Mouse (Mus musculus): ENCODE data around the gene Irs3.
"Not testable (repeated sequence)": the region's sequence is repeated elsewhere in the genome, so short reads cannot be mapped to it uniquely, and the experiment has no call there.

Irs3 gene

DNA sequence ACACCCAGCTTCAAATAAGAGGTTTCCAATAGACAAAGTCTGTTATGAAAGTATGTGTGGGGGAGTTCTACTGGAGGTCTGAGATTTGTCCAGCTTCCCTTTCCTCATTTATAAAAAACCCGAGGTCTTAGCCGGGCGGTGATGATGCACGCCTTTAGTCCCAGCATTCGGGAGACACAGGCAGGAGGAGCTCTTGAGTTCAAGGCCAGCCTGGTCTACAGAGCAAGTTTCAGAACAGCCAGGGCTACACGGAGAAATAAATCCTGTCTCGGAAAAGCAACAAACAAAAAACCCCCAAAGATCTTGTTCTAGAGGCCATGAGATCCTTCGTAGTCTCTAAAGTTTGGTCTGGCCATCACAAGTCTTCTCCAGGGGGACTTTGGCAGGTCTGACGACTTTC, 17.5 kb downstream of the Irs3 start:
- DNase-seq (ENCODE audit: low spot score in 2 of 2): no peak

DNA sequence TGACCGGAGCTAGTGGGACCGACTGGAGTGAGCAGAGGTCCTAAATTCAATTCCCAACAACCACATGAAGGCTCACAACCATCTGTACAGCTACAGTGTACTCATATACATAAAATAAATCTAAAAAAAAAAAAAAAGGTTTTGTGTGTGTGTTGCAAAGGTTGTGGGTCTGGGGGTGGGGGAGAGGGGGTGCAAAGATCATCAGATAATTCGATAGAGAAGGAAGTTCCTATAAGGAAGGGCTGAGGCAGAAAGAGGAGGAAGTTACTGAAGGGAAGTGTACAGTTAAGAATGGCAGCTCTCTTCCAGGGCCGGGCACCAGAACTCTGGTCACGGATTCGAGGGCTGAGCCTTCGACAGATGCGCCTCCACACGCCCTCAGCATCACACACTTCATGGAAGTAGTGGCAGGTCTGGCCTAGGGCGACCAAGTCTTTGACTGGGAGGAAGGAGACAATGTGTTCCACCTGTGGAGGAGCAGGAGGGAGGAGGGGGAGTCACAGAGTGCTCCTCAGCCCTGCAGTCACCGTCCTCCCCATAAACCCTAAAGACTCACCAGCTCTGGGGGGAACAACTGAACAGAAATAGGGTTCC, 21.5 kb downstream of the Irs3 start:
- no peak for DNase-seq (ENCODE audit: low spot score in 2 of 2)

DNA sequence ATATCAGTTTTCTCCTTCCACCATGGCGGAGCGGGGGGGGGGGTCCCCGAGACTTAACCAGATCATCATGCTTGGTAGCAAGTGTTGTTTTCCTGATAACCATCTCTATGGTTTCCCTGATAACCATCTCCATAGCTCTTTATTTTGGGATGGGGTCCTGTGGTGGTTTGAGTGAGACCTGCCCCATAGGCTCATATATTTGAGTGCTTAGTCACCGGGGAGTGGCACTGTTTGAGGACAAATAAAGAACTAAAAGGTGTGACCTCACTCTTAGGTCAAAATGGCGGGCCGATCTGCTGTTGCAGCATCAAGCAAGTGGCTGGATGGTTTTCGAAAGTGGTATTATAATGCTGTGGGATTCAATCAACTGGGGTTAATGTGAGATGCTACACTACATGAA, 30.2 kb downstream of the Irs3 start:
- DNase-seq (ENCODE audit: low spot score in 2 of 2): no peak

DNA sequence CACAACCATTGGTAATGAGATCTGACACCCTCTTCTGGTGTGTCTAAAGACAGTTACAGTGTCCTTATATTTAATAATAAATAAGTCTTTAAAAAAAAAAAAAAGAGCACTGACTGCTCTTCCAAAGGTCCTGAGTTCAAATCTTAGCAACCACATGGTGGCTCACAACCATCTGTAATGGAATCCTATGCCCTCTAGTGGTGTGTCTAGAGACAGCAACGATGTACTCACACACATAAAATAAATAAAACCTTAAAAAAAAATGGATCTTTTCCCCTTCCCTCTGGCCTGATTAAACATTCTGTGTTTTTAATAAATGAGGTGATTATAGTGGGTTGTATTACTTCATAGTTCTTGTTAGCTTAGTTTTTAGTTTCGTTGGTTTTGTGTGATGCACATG, 30.6 kb downstream of the Irs3 start:
- not testable (repeated sequence) for DNase-seq (ENCODE audit: low spot score in 2 of 2)

DNA sequence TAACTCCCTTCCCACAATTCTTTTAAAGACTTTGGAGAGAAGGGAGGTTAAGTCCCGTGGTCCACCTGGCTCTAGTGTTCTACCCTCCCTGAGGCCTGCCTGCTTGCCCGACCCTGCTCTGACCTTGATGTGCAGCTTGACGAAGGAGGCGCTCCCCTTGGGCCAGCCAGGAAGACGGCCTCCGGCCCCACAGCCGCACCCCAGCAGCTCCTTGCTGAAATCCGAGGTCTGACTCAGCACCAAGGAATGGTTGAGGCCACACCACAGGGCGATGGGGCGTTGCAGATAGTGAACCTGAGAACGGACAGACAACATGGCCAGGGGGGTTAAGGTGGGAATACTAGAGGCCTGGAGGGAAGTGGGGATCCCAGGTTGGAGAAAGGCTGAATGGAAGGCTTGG, 32.0 kb downstream of the Irs3 start, which contains the start of gene Pcolce:
Gene Pcolce, minus strand, starts transcription at position 235 of the 400 bp plus-strand sequence.
- no peak for DNase-seq (ENCODE audit: low spot score in 2 of 2)

DNA sequence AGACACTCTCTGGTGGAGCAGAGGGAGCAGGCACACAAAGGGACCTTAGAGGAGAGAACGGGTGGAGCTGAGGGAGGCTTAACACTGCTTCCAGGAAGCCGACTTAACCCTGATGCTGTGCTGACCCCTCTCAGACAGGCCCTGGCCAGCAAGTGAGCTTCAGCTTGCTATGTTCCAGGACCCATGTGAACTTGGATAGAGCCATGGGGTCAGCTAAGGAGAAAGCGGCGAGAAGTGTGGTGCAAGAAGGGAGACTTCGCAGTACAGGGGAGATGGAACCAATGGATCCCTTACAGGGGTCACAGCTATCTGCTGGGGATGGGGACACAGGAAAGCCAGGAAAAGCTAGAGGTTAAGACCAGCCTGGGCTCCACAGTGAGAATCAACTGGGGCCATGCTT, 32.4 kb downstream of the Irs3 start:
- DNase-seq (ENCODE audit: low spot score in 2 of 2): no peak

DNA sequence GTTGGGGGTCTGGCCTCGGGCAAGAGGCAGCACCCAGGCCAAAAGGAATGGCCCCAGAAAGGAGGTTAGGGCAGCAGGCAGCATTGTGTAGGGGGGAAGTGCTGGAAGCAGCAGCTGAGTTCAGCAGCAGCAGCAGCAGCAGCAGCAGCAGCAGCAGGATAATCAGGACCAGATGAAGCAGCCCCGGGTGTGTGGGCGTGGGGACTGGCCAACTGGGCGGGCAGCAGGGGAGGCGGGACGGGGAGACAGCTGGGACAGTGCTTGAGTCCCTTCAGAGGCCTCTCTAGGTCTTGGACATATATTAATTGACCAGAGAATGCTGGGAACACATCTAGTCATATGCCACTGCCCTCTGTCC, 34.3 kb downstream of the Irs3 start:
- no peak for DNase-seq (ENCODE audit: low spot score in 2 of 2)

DNA sequence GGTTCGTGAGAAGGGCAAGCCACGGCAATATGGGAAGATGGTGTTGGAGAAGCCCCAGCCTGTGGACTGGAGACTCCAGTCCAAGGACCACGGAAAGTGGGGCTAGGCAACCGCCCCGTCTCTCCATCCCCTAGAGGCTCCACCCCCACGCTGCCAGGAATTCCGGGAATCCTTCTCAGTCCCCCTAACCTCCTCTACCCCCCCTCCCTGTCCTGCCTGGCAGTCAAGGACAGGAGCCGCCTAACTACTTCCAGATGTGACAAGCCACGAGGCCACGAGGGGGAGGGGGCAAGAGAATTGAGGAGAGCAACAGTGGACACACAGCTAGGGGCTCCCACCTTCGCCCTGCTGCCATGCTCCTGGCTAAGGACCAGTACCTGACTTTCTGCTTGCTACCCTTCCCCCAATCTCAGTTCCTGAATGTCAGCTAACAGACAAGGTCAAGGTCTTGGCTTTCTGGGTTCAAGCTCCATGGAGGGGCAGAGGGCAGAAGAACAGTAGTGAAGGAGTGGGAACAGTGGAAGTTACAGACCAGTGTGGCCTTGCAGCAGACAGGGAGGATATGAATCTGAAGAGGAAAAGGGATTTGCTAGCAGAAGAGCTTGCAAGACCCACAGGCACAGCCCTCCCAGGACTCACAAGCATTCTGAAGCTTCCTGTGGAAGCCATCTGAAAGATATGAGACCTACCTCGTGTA, 34.8 kb downstream of the Irs3 start:
- no peak for DNase-seq (ENCODE audit: low spot score in 2 of 2)

DNA sequence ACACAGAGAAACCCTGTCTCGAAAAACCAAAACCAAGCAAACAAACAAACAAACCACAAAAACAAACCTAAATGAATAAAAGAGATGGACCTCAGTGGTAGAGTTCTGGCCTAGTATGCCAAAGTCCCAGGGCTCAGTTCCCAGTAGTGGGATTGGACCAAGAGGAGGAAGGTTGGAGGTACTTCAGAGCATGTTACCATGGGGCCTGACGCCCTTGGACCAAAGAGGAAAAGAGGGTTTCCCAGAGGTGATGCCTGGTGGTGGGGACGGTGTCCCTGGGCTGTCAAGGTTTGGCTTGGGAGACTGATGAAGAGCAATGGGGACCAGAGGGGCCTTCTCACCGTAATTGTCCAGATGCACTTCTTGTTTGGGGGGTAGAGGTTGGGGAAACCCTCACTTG, 35.5 kb downstream of the Irs3 start:
- no peak for DNase-seq (ENCODE audit: low spot score in 2 of 2)

DNA sequence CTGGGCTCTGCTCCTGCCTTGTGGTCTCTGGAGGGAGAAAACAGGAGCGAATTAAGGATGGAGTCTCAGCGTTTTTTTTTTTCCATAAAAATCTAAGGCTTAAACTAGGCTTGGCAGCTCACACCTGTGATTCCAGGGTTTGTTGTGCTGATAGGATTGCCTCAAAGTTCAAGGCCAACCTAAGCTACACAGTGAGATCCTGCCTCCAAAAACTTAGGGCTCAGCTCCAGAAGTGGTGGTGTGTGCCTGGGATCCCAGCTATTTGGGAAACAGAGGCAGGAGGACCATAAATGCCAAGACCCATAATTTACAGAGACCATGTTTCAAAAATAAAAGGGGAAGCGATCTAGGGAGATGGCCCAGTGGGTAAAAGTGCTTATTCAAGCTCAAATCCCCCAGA, 36.2 kb downstream of the Irs3 start:
- no peak for DNase-seq (ENCODE audit: low spot score in 2 of 2)

DNA sequence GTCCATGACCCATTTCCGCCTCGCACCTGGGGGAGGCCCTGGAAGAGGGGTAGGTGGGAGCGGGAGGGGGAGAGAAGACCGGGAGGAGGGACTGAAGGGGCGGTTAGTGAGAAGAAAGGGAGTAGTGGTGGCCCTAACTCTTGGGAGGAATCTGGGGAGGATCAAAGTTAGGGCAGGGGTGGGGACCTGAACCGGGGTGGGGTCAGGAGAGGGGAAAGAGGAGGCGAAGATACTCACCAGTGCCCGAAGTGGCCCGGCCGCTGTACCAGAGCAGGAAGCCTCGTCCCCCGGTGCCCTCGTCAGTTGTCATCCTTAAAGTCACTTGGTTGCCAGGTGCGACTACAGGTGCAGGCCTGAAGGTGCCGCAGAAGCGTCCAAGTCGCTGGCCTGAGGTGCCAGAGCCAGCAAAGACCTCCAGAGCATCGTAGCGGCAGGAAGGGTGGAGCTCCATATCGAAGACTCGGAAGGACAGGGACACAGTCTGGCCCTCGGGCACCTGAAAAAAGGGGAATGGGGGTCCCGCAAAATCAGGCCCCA, 36.8 kb downstream of the Irs3 start:
- no peak for DNase-seq (ENCODE audit: low spot score in 2 of 2)

DNA sequence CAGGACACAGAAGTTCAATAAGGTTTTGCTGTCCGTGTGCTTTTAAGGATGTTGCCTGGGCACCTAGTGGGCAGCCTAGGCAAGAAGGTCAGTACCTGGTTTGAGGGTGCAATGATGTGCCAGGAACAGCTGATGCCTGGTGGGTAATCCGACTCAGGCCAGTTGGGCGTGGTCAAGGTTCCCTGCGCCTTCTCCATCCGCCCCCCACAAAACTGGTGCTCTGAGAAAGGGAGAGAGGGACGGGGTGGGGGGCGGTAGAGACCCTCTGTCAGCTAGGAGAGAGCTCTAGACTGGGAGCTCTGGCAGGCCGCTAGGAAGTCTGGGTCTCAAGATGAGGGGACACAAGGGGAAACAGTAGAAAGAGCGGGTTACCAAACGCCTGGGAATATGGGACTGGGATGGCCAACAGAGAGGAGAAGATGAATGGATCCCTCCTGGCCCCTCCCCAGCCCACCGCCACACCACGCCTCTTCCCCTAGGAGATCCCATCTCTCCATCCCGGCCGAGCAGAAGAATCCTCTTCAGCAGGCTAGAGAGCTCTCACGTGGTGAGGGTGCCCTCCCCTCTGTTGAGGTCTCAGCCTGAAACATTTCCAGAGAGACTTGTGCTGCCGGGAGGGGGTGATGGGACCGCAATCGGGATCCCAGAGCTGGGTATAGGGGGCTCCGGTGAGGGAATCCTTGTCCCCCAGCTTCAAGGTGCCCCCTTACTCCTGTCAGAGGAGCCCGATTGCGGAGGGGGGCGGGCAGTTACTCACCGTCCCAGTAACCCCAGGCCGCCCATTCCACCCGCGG, 37.5 kb downstream of the Irs3 start:
- DNase-seq (ENCODE audit: low spot score in 2 of 2): no peak

DNA sequence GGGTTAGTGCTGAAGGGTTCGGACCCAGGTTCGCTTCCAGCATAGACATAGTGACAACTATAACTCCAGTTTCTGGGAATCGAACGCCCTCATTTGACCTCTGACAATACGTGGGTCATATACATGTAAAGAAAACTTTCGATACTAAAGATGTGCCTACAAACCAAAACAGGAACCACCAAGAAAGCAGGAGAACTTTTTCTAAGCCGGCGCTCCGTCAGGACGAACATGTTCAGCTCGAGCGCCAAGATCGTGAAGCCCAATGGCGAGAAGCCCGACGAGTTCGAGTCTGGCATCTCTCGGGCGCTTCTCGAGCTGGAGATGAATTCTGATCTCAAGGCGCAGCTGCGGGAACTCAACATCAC, 44.2 kb downstream of the Irs3 start:
- DNase-seq (ENCODE audit: low spot score in 2 of 2): peak; percentile 45 to 51

DNA sequence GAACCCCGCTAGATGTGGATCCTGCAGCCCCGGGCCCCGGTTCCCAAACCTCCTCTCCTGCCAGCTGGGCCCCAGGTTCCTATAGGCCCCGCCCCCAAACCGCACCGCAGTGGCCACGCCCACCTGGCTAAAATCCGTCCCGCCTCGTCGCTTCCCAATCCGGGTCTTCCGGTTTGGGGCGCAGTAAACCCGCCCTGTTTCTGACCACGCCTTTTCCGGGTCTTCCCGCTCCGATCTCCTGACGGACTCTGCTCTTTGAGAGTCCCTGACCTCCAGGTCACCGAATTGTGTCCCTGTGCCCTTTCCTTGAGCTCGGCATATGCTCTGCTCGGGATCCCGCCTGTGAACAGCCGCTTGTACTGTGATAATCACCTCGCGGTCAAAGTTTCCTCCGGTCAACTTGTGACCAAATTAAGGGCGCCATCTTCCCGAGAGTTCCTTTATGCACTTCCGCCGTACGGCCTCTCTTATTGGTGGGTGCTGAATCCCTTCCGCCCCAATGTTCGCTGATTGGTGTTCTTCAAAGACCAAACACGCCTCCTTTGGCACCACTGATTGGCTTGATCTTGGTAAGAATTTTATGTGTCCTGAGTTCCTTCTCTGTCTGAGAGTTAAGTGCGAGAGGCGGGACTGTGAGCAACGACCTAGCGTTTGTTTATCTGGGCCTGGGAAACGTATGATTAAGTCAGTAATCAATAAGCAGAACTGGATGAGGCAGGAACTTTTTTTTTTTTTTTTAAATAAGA, 44.7 kb downstream of the Irs3 start, which contains the start of gene Mospd3:
Gene Mospd3, minus strand, starts transcription at position 440 of the 746 bp plus-strand sequence.
- DNase-seq (ENCODE audit: low spot score in 2 of 2): peak; percentile 97 to 98

DNA sequence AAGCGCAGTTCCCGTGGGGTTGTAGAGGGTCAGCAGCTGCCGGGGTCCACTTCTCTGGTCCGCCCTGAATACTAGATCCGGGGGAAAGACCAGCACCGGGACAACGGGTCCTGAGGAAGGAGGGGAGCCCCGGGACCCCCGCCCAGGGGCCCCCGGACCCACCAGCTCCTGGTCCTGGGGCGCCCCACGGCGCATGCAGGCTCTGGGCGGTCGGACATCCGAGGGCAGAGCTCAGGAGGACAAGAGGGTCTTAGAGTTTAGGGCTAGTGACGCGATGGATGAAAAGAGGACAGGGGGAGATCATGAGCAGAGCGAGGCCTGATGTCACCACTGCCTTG, 45.3 kb downstream of the Irs3 start:
- DNase-seq (ENCODE audit: low spot score in 2 of 2): no peak

DNA sequence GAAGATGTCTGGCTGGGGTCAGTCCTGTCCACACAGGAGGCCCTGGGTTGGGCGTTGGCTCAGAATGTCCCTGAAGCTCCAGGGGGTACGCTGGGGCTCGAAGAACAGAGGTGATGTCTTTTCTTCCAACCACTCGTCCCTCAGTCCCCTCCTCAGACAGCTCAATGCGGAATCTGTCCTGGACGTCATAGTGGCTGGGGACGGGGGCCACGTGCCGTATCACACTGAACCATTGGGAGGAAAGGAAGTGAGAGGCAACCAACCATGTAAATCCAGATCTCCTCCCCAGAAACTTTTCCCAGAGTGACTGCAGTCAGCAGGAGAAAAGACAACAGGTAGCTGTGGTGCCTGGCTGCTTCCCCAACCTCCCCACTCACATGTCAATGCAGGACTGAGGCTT, 45.9 kb downstream of the Irs3 start:
- no peak for DNase-seq (ENCODE audit: low spot score in 2 of 2)

DNA sequence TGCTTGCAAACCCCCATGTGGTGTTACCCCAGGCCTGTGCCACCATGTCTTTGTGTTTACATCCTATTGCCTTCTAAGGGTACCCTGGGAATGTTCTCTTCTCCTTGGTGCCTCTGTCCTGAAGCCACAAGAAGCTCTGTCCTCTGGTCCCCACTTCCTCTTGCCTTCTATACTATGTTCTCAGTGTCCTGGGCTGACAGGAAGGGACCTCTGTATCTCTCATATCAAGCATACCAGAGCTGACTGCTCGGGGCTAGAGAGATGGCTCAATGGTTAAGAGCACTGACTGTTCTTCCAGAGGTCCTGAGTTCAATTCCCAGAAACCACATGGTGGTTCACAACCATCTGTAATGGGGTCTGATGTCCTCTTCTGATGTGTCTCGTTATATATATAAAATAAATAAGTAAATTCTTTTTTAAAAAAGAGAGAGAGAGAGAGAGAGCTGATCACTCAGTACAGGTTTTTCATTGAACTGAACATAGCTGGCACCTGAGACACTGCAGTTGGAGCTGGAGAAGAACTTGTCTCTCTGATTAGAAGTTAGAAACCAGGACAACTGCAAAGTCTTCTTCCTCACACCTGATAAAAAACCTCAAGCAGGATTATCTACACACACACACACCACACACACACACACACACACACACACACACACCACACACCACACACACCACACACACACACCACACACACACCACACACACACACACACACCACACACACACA, 47.3 kb downstream of the Irs3 start:
- DNase-seq (ENCODE audit: low spot score in 2 of 2): no peak

DNA sequence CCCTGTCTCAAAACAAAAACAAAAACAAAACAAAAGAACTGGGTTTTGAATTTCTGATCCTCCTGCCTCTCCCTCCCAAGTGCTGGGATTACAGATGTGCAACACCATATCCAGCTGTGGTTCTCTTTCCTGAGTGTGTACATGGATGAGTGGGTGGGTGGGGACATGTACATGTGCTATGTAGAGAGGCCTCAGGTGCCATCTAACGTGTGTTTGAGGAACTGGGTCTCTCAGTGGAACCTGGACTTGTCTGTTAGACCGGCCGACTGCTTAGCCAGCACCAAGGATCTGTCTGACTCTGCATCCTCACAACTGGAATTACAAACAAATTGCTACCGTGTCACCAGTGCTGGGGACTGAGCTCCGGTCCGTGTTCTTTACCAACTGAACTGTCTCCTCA, 47.9 kb downstream of the Irs3 start:
- DNase-seq (ENCODE audit: low spot score in 2 of 2): no peak

DNA sequence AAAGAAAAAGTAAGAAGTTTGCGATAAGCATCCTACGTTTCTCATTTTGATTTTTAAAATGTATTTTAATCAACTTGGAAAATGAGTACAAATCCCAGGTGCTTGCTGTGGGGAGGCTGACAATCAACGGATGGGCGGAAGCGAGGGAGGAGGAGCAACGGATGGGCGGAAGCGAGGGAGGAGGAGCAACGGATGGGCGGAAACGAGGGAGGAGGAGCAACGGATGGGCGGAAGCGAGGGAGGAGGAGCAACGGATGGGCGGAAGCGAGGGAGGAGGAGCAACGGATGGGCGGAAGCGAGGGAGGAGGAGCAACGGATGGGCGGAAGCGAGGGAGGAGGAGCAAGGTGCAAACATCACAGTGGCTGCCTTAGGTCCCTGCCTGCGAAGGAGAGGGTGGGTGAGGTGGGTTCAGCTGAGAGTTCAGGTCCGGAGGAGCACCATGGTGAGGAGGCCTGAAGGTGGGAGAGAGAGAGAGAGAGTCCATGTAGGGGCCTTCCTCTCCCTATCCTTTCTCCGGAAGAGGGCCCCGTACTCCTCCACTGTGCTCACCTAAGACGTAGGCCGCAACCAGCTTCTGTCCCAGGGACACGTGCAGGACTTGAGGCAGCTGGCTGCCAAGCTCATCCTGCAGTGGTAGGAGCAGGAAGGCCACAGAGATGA, 48.8 kb downstream of the Irs3 start:
- DNase-seq (ENCODE audit: low spot score in 2 of 2): peak in 1 of 2 experiments; percentile 44

DNA sequence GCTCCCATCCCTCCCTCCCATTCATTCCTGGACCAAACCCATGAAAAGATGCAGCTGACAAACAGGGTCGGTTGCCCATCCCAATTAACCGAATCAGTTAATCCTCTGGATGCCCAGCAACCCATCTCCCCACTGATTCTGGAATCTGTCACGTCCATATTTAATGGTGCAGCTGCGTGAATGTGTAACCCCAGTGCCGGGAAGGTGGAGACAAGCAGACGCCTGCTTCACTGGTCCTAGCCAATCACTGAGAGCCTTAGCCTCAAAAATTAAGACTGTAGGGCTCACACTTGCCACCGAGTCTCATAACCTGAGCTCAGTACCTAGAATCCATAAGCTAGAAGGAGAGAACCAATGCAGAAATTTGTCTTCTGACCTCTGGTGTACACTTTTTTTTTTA, 49.6 kb downstream of the Irs3 start:
- no peak for DNase-seq (ENCODE audit: low spot score in 2 of 2)

Data from spleen, postnatal 10 days (tissue).